20 mouse cellular contexts compared by ENCODE assay signal in genomic region chr17:64608228-64608627, GRCm38 (mm10). TPM values are rescaled to one million over a fixed set of nuclear protein-coding genes. Genes with fewer than 3 reads are reported as not detected.
DNase-seq lines count a peak whose midpoint lies in the region; ATAC-seq and TF ChIP-seq lines count a peak whose summit lies in the region.
"Had no signal": no experiment of that assay in that cellular context is flagged by ENCODE, and none has a peak within 500 bp of the region (broad histone marks: within the 10 kb centered on the region; RNA-seq: fewer than 3 reads in every experiment).

No protein-coding gene starts in this region.

- H3K4me2 ChIP-seq in liver, embryonic 16.5 days (ENCODE audit: low read depth, low read length): no peak overlapping the region
- no peak overlapping the region for H3K4me2 ChIP-seq in lung, embryonic 15.5 days
- H3K4me2 ChIP-seq: embryonic facial prominence, embryonic 12.5 days; forebrain, embryonic 13.5 days; forebrain, embryonic 15.5 days had no signal

- H3K27ac ChIP-seq in kidney, adult 2 months (ENCODE audit: insufficient read depth, low read depth, low read length): 0 out of 2 replicates have a peak overlapping the region, but pooled peaks have one; percentile 32
- H3K27ac ChIP-seq in liver, embryonic 16.5 days (ENCODE audit: low read length): peak overlapping the region; percentile 7; the same call in 1 of the 2 replicates
- 0 out of 2 replicates have a peak overlapping the region, but pooled peaks have one; percentile 51 for H3K27ac ChIP-seq in lung, embryonic 15.5 days
- 0 out of 2 replicates have a peak overlapping the region, but pooled peaks have one; percentile 14 for H3K27ac ChIP-seq in bone marrow, adult 2 months (ENCODE audit: control insufficient read depth, insufficient read depth, low read depth, low read length, poor library complexity)
- no peak overlapping the region for H3K27ac ChIP-seq in midbrain, embryonic 10.5 days (replicated peaks)
- H3K27ac ChIP-seq: embryonic facial prominence, embryonic 10.5 days; embryonic facial prominence, embryonic 12.5 days; forebrain, embryonic 13.5 days; forebrain, embryonic 15.5 days had no signal

- H3K9ac ChIP-seq in liver, embryonic 16.5 days (ENCODE audit: low read depth, low read length): no peak overlapping the region
- H3K9ac ChIP-seq in lung, embryonic 15.5 days: no peak overlapping the region
- H3K9ac ChIP-seq: embryonic facial prominence, embryonic 12.5 days; forebrain, embryonic 13.5 days; forebrain, embryonic 15.5 days had no signal

- no peak for DNase-seq in kidney, adult 2 months
- DNase-seq in kidney, postnatal 36 days: no peak
- DNase-seq in liver: no peak
- no peak for DNase-seq in lung, postnatal 36 days
- DNase-seq in midbrain, embryonic 10.5 days (ENCODE audit: low spot score): no peak
- DNase-seq: adrenal gland, adult 2 months; adrenal gland, postnatal 10 days; adrenal gland, postnatal 25 days; cerebellum, adult 11-12 months; cerebellum, adult 2 months; cerebellum, adult 9-10 months; cerebellum, postnatal 10 days; cerebellum, postnatal 25 days had no signal

- no peaks in the 10 kb centered on the region for H3K9me3 ChIP-seq in liver, embryonic 16.5 days (replicated peaks; ENCODE audit: control insufficient read depth, low read length)
- no peaks in the 10 kb centered on the region for H3K9me3 ChIP-seq in lung, embryonic 15.5 days
- no peaks in the 10 kb centered on the region for H3K9me3 ChIP-seq in midbrain, embryonic 10.5 days (replicated peaks)
- H3K9me3 ChIP-seq: embryonic facial prominence, embryonic 10.5 days; embryonic facial prominence, embryonic 12.5 days; forebrain, embryonic 13.5 days; forebrain, embryonic 15.5 days had no signal

- H3K36me3 ChIP-seq in kidney, adult 2 months (ENCODE audit: control insufficient read depth, insufficient read depth, low read length): no peaks in the 10 kb centered on the region; the same call in 1 of the 2 replicates
- H3K36me3 ChIP-seq in liver, embryonic 16.5 days (ENCODE audit: control insufficient read depth, insufficient read depth): no peaks in the 10 kb centered on the region; the same call in 1 of the 2 replicates
- H3K36me3 ChIP-seq in lung, embryonic 15.5 days: no peaks in the 10 kb centered on the region
- 0 out of 2 replicates have a peak, but pooled peaks cover 4% of the 10 kb centered on the region for H3K36me3 ChIP-seq in midbrain, embryonic 10.5 days
- H3K36me3 ChIP-seq: embryonic facial prominence, embryonic 12.5 days; forebrain, embryonic 15.5 days had no signal

- H3K27me3 ChIP-seq in kidney, adult 2 months (replicated peaks; ENCODE audit: control insufficient read depth, insufficient read depth, low read length): no peaks in the 10 kb centered on the region
- no peaks in the 10 kb centered on the region for H3K27me3 ChIP-seq in liver, embryonic 16.5 days (ENCODE audit: control insufficient read depth, insufficient read depth, low read depth, low read length)
- H3K27me3 ChIP-seq in lung, embryonic 15.5 days: no peaks in the 10 kb centered on the region
- no peaks in the 10 kb centered on the region for H3K27me3 ChIP-seq in midbrain, embryonic 10.5 days (ENCODE audit: low read depth, poor library complexity, severe bottlenecking)
- H3K27me3 ChIP-seq: embryonic facial prominence, embryonic 12.5 days; forebrain, embryonic 13.5 days; forebrain, embryonic 15.5 days had no signal

- TF ChIP-seq CTCF in kidney, adult 2 months (conservative IDR thresholded peaks at IDR 0.05; ENCODE audit: insufficient read depth, insufficient read length, low read depth, low read length): no peak
- no peak for TF ChIP-seq CTCF in bone marrow, adult 2 months (IDR thresholded peaks at IDR 0.05; ENCODE audit: control insufficient read depth, insufficient read depth, low read length)

- peak; percentile 53 for ATAC-seq in liver, embryonic 16.5 days (ENCODE audit: low read depth)
- no peak for ATAC-seq in lung, embryonic 15.5 days (ENCODE audit: borderline replicate concordance, extremely low read depth, low FRiP score, low TSS enrichment)
- ATAC-seq: forebrain, embryonic 13.5 days; forebrain, embryonic 15.5 days had no signal

- peaks cover 17% of the 10 kb centered on the region for H3K4me1 ChIP-seq in kidney, adult 2 months (ENCODE audit: control insufficient read depth, insufficient read depth, low read length)
- H3K4me1 ChIP-seq in liver, embryonic 16.5 days (ENCODE audit: control insufficient read depth, low read depth, low read length): peaks cover 18% of the 10 kb centered on the region
- peaks cover 64% of the 10 kb centered on the region for H3K4me1 ChIP-seq in lung, embryonic 15.5 days
- peaks cover 3% of the 10 kb centered on the region; the same call in 1 of the 2 replicates for H3K4me1 ChIP-seq in bone marrow, adult 2 months (ENCODE audit: control insufficient read depth, insufficient read depth, low read length)
- peaks cover 22% of the 10 kb centered on the region for H3K4me1 ChIP-seq in midbrain, embryonic 10.5 days

- no peak overlapping the region for H3K4me3 ChIP-seq in kidney, adult 2 months (ENCODE audit: insufficient read depth, low read depth, low read length)
- H3K4me3 ChIP-seq in liver, embryonic 16.5 days (ENCODE audit: low read depth, low read length): no peak overlapping the region
- H3K4me3 ChIP-seq in lung, embryonic 15.5 days: no peak overlapping the region
- H3K4me3 ChIP-seq in bone marrow, adult 2 months (replicated peaks; ENCODE audit: control insufficient read depth, low read depth, low read length): no peak overlapping the region
- H3K4me3 ChIP-seq in midbrain, embryonic 10.5 days: no peak overlapping the region
- H3K4me3 ChIP-seq: embryonic facial prominence, embryonic 10.5 days; embryonic facial prominence, embryonic 12.5 days; forebrain, embryonic 13.5 days; forebrain, embryonic 15.5 days had no signal

- TF ChIP-seq POLR2A in kidney, adult 2 months (IDR thresholded peaks at IDR 0.05; ENCODE audit: low read depth, low read length): no peak
- TF ChIP-seq POLR2A in bone marrow, adult 2 months (IDR thresholded peaks at IDR 0.05; ENCODE audit: borderline replicate concordance, control insufficient read depth, low read depth, low read length): no peak

- 93% methylated on average over 6 of the region's 6 CpGs for WGBS in kidney, adult 2 months
- 57% methylated on average over 6 of the region's 6 CpGs for WGBS in liver, embryonic 16.5 days (ENCODE audit: insufficient replicate concordance)
- WGBS in lung, embryonic 15.5 days: 88% methylated on average over 6 of the region's 6 CpGs
- WGBS in bone marrow, adult 2 months: 77% methylated on average over 6 of the region's 6 CpGs
- whole genome bisulfite sequencing in midbrain, embryonic 10.5 days: 89% methylated on average over 6 of the region's 6 CpGs

RNA-seq across cellular contexts. Expression of gene Man2a1, which starts 7.7 kb away (rescaled TPM):
- 25.6 and 27.3 TPM in 2 replicates for polyA plus RNA-seq in kidney, adult 2 months (2012; rRNA removed)
- polyA plus RNA-seq in liver, embryonic 16.5 days (2015; fragmentation: Nextera tagmentation; extraction: Ambion mirVana): 5.6 and 6.3 TPM in 2 replicates
- polyA plus RNA-seq in lung, embryonic 15.5 days (2015; fragmentation: Nextera tagmentation; extraction: Ambion mirVana): 9.3 and 9.4 TPM in 2 replicates
- polyA plus RNA-seq in bone marrow, adult 2 months (2011; ENCODE audit: insufficient read depth, insufficient read length, low replicate concordance, missing spikeins): 8.0 and 22.5 TPM in 2 replicates
- polyA plus RNA-seq in midbrain, embryonic 10.5 days (2016; fragmentation: Nextera tagmentation; extraction: Ambion mirVana): 3.9 and 4.3 TPM in 2 replicates
